Mouse (Mus musculus) bone marrow macrophage, adult 2 months (primary cell): ENCODE measurements around the gene Tbc1d14.
A peak's percentile ranks its signal among the peaks of the same experiment; 100 is the strongest.

Source experiments
- CTCF ChIP-seq: IDR thresholded peaks from 2 replicates; pipeline ENCODE4 v1.5.1; 2012; ENCODE audit warnings: low read depth, mild to moderate bottlenecking, low read length, moderate library complexity
- POLR2A ChIP-seq: IDR thresholded peaks from 2 replicates; pipeline ENCODE4 v1.6.1; 2012; ENCODE audit warnings: mild to moderate bottlenecking, low read depth, low read length, borderline replicate concordance

GRCm38 (mm10) chr5:36562791-36563445 lies 30.2 kb downstream of the Tbc1d14 start:
- TF ChIP-seq CTCF: no peak
- 0 out of 2 replicates have a peak, but pooled peaks have one; percentile 20 for TF ChIP-seq POLR2A
